18 mouse cellular contexts compared by ENCODE assay signal in genomic region chr17:29556893-29557292, GRCm38 (mm10). TPM values are rescaled to one million over a fixed set of nuclear protein-coding genes. Genes with fewer than 3 reads are reported as not detected.
DNase-seq lines count a peak whose midpoint lies in the region; ATAC-seq and TF ChIP-seq lines count a peak whose summit lies in the region.
"Had no signal": no experiment of that assay in that cellular context is flagged by ENCODE, and none has a peak within 500 bp of the region (broad histone marks: within the 10 kb centered on the region; RNA-seq: fewer than 3 reads in every experiment).

No protein-coding gene starts in this region.

- WGBS in lung, embryonic 16.5 days = 53% methylated on average over 7 of the region's 7 CpGs
- 40% methylated on average over 7 of the region's 7 CpGs for WGBS in intestine, embryonic 15.5 days
- 53% methylated on average over 7 of the region's 7 CpGs for WGBS in thymus, adult 2 months

- no peaks in the 10 kb centered on the region for H3K9me3 ChIP-seq in lung, embryonic 16.5 days (ENCODE audit: control insufficient read depth, low read length)
- no peaks in the 10 kb centered on the region for H3K9me3 ChIP-seq in intestine, embryonic 15.5 days
- H3K9me3 ChIP-seq: liver, embryonic 12.5 days had no signal

- H3K4me3 ChIP-seq in gastrocnemius, adult 2 months = no peak overlapping the region
- no peak overlapping the region for H3K4me3 ChIP-seq in lung, embryonic 16.5 days (ENCODE audit: low read length)
- H3K4me3 ChIP-seq in intestine, embryonic 15.5 days (replicated peaks) = no peak overlapping the region
- no peak overlapping the region for H3K4me3 ChIP-seq in thymus, adult 2 months (ENCODE audit: control insufficient read depth, insufficient read depth, low read length)
- H3K4me3 ChIP-seq: embryonic facial prominence, embryonic 12.5 days; forebrain, embryonic 10.5 days; liver, embryonic 12.5 days; midbrain, embryonic 13.5 days had no signal

- intact Hi-C loops in gastrocnemius, adult 2 months (cut with DNase I) = no loop called here
- intact Hi-C loops in gastrocnemius, postnatal 14 days (cut with DNase I; ENCODE audit: low total_unique reads) = no loop called here
- intact Hi-C loops in left cerebral cortex, postnatal 10 days (cut with DNase I) = no loop called here

- TF ChIP-seq POLR2A in thymus, adult 2 months (IDR thresholded peaks at IDR 0.05; ENCODE audit: control insufficient read depth, extremely low read depth, insufficient read depth, low read length, poor library complexity) = no peak

- H3K27ac ChIP-seq in gastrocnemius, adult 2 months = peak overlapping the region; percentile 36; the same call in 1 of the 2 replicates
- H3K27ac ChIP-seq in lung, embryonic 16.5 days (ENCODE audit: low read length) = no peak overlapping the region
- peak overlapping the region; percentile 78 for H3K27ac ChIP-seq in intestine, embryonic 15.5 days
- peak overlapping the region; percentile 52; the same call in 1 of the 2 replicates for H3K27ac ChIP-seq in thymus, adult 2 months (ENCODE audit: control insufficient read depth, insufficient read depth, low read length)
- H3K27ac ChIP-seq: embryonic facial prominence, embryonic 12.5 days; forebrain, embryonic 10.5 days; liver, embryonic 12.5 days; midbrain, embryonic 13.5 days had no signal

- no peaks in the 10 kb centered on the region for H3K27me3 ChIP-seq in lung, embryonic 16.5 days (ENCODE audit: control insufficient read depth, insufficient read depth, low read depth, low read length)
- H3K27me3 ChIP-seq in intestine, embryonic 15.5 days (replicated peaks) = no peaks in the 10 kb centered on the region
- no peaks in the 10 kb centered on the region for H3K27me3 ChIP-seq in thymus, adult 2 months (ENCODE audit: control insufficient read depth, insufficient read depth, low read length)
- H3K27me3 ChIP-seq: embryonic facial prominence, embryonic 12.5 days; liver, embryonic 12.5 days; midbrain, embryonic 13.5 days had no signal

- no peak overlapping the region for H3K4me2 ChIP-seq in lung, embryonic 16.5 days (ENCODE audit: low read depth, low read length)
- no peak overlapping the region; the same call in 1 of the 2 replicates for H3K4me2 ChIP-seq in intestine, embryonic 15.5 days (replicated peaks)
- H3K4me2 ChIP-seq: embryonic facial prominence, embryonic 12.5 days; liver, embryonic 12.5 days; midbrain, embryonic 13.5 days had no signal

- no peak overlapping the region for H3K9ac ChIP-seq in lung, embryonic 16.5 days (ENCODE audit: low read length)
- no peak overlapping the region; the same call in 1 of the 2 replicates for H3K9ac ChIP-seq in intestine, embryonic 15.5 days
- H3K9ac ChIP-seq: embryonic facial prominence, embryonic 12.5 days; liver, embryonic 12.5 days; midbrain, embryonic 13.5 days had no signal

- DNase-seq in gastrocnemius, adult 2 months = no peak
- no peak for DNase-seq in gastrocnemius, postnatal 14 days
- DNase-seq in lung, postnatal 25 days (ENCODE audit: low spot score) = no peak
- no peak for DNase-seq in thymus, adult 2 months
- no peak for DNase-seq in ovary, postnatal 36 days (ENCODE audit: low spot score)
- no peak for DNase-seq in left cerebral cortex, postnatal 10 days (ENCODE audit: extremely low spot score in 1 of 2, low spot score in 2 of 2)
- DNase-seq: cerebellum, postnatal 25 days; heart, adult 11 months; kidney, adult 2 months; lung, postnatal 4 days had no signal

- no peak for TF ChIP-seq CTCF in gastrocnemius, adult 2 months (IDR thresholded peaks at IDR 0.05)
- no peak for TF ChIP-seq CTCF in thymus, adult 2 months (IDR thresholded peaks at IDR 0.05; ENCODE audit: borderline replicate concordance, control insufficient read depth, extremely low read depth, insufficient read depth, low read length, poor library complexity)

- no peaks in the 10 kb centered on the region; the same call in 1 of the 2 replicates for H3K36me3 ChIP-seq in lung, embryonic 16.5 days (ENCODE audit: control insufficient read depth, insufficient read depth, low read length)
- no peaks in the 10 kb centered on the region for H3K36me3 ChIP-seq in intestine, embryonic 15.5 days
- no peaks in the 10 kb centered on the region for H3K36me3 ChIP-seq in thymus, adult 2 months (ENCODE audit: control insufficient read depth, insufficient read depth, low read length)

- ATAC-seq in lung, embryonic 16.5 days (ENCODE audit: low read depth) = 0 out of 2 replicates have a peak, but pooled peaks have one; percentile 17
- peak; percentile 86 for ATAC-seq in intestine, embryonic 15.5 days
- ATAC-seq: liver, embryonic 12.5 days; midbrain, embryonic 13.5 days had no signal

- 0 out of 2 replicates have a peak, but pooled peaks cover 3% of the 10 kb centered on the region for H3K4me1 ChIP-seq in lung, embryonic 16.5 days (replicated peaks; ENCODE audit: control insufficient read depth, insufficient read depth, low read length)
- peaks cover 14% of the 10 kb centered on the region for H3K4me1 ChIP-seq in intestine, embryonic 15.5 days (replicated peaks)
- peaks cover 26% of the 10 kb centered on the region for H3K4me1 ChIP-seq in thymus, adult 2 months (replicated peaks; ENCODE audit: control insufficient read depth, insufficient read depth, low read length)
- H3K4me1 ChIP-seq: embryonic facial prominence, embryonic 12.5 days; forebrain, embryonic 10.5 days; midbrain, embryonic 13.5 days had no signal

RNA-seq across cellular contexts. Expression of gene Tmem217, which starts 4.7 kb away (rescaled TPM):
- not detected for total RNA-seq in gastrocnemius, adult 2 months (2021)
- not detected for total RNA-seq in gastrocnemius, postnatal 14 days (2021)
- polyA plus RNA-seq in lung, embryonic 16.5 days (2015; fragmentation: Nextera tagmentation; extraction: Ambion mirVana) = 0.85 and 1.1 TPM in 2 replicates
- 0.49 and 0.80 TPM in 2 replicates for polyA plus RNA-seq in intestine, embryonic 15.5 days (2015; fragmentation: Nextera tagmentation; extraction: Ambion mirVana)
- 0.49 and 0.62 TPM in 2 replicates for polyA plus RNA-seq in thymus, adult 2 months (2012; rRNA removed)
- total RNA-seq in left cerebral cortex, postnatal 10 days (2021) = not detected

RNA-seq across cellular contexts. Expression of gene Tbc1d22b, which starts 7.3 kb away (rescaled TPM):
- 10 to 100 TPM; 10.4 to 11.9 TPM for total RNA-seq in gastrocnemius, adult 2 months (2021)
- 1 to 10 TPM; 8.0 to 8.2 TPM for total RNA-seq in gastrocnemius, postnatal 14 days (2021)
- 12.6 and 14.9 TPM in 2 replicates for polyA plus RNA-seq in lung, embryonic 16.5 days (2015; fragmentation: Nextera tagmentation; extraction: Ambion mirVana)
- polyA plus RNA-seq in intestine, embryonic 15.5 days (2015; fragmentation: Nextera tagmentation; extraction: Ambion mirVana) = 13.1 and 13.8 TPM in 2 replicates
- polyA plus RNA-seq in thymus, adult 2 months (2012; rRNA removed) = 47.8 and 55.8 TPM in 2 replicates
- total RNA-seq in left cerebral cortex, postnatal 10 days (2021) = 10 to 100 TPM; 47.1 to 48.1 TPM

RNA-seq across cellular contexts. Expression of gene Gm17657, which starts 7.5 kb away (rescaled TPM):
- not detected for total RNA-seq in gastrocnemius, adult 2 months (2021)
- total RNA-seq in gastrocnemius, postnatal 14 days (2021) = not detected
- not detected in 2 replicates for polyA plus RNA-seq in lung, embryonic 16.5 days (2015; fragmentation: Nextera tagmentation; extraction: Ambion mirVana)
- not detected in 2 replicates for polyA plus RNA-seq in intestine, embryonic 15.5 days (2015; fragmentation: Nextera tagmentation; extraction: Ambion mirVana)
- polyA plus RNA-seq in thymus, adult 2 months (2012; rRNA removed) = not detected in 2 replicates
- total RNA-seq in left cerebral cortex, postnatal 10 days (2021) = not detected
- total RNA-seq: adrenal gland, postnatal 4 days had no signal
- polyA plus RNA-seq: embryonic facial prominence, embryonic 12.5 days; forebrain, embryonic 10.5 days; hindbrain, embryonic 11.5 days; kidney, adult 2 months; liver, embryonic 12.5 days; midbrain, embryonic 13.5 days had no signal

RNA-seq across cellular contexts. Expression of gene Rnf8, which starts 57.7 kb away (rescaled TPM):
- 10 to 100 TPM; 20.1 to 22.3 TPM for total RNA-seq in gastrocnemius, adult 2 months (2021)
- total RNA-seq in gastrocnemius, postnatal 14 days (2021) = 10 to 100 TPM; 19.8 to 25.6 TPM
- 61.6 and 67.9 TPM in 2 replicates for polyA plus RNA-seq in lung, embryonic 16.5 days (2015; fragmentation: Nextera tagmentation; extraction: Ambion mirVana)
- polyA plus RNA-seq in intestine, embryonic 15.5 days (2015; fragmentation: Nextera tagmentation; extraction: Ambion mirVana) = 62.8 and 64.4 TPM in 2 replicates
- 36.8 and 37.2 TPM in 2 replicates for polyA plus RNA-seq in thymus, adult 2 months (2012; rRNA removed)
- 10 to 100 TPM; 44.0 to 47.8 TPM for total RNA-seq in left cerebral cortex, postnatal 10 days (2021)

RNA-seq across cellular contexts. Expression of gene Gm28043, which starts 57.8 kb away (rescaled TPM):
- total RNA-seq in gastrocnemius, adult 2 months (2021) = 1 to 10 TPM in 1 of 2 experiments, under 1 TPM in 1; 0.70 to 1.2 TPM
- under 1 TPM; 0.68 to 0.86 TPM for total RNA-seq in gastrocnemius, postnatal 14 days (2021)
- 2.4 and 3.3 TPM in 2 replicates for polyA plus RNA-seq in lung, embryonic 16.5 days (2015; fragmentation: Nextera tagmentation; extraction: Ambion mirVana)
- polyA plus RNA-seq in intestine, embryonic 15.5 days (2015; fragmentation: Nextera tagmentation; extraction: Ambion mirVana) = 2.4 and 2.7 TPM in 2 replicates
- polyA plus RNA-seq in thymus, adult 2 months (2012; rRNA removed) = 2.2 and 2.3 TPM in 2 replicates
- 1 to 10 TPM; 3.8 to 4.2 TPM for total RNA-seq in left cerebral cortex, postnatal 10 days (2021)
